Mouse (Mus musculus): ENCODE measurements at regions not wholly inside any gene's neighbourhood (a gene's known extent, or its start where the extent isn't known, plus 50 kb on each side); places are given as distances from the start of the nearest gene placed in this dataset.
A peak's percentile ranks its signal among the peaks of the same experiment; 100 is the strongest.

- Histone ChIP-seq H3K4me2 (ENCODE audit: insufficient read depth, low read depth, poor library complexity, severe bottlenecking) (no peak overlapping the region), H3K27ac (ENCODE audit: insufficient read depth, low read depth) (no peak overlapping the region), H3K9me3 (replicated peaks; ENCODE audit: low read length) (no peaks in the 10 kb centered on the region), H3K36me3 (replicated peaks in 1 of 2; ENCODE audit: control insufficient read depth in 1 of 2, insufficient read depth in 1 of 2, low read length in 1 of 2) (no peaks in the 10 kb centered on the region), H3K4me1 (ENCODE audit: control insufficient read depth in 1 of 2, insufficient read depth in 2 of 2) (peaks cover 10 to 13% of the 10 kb centered on the region in 2 experiments; a peak in 3 of 4 replicates), H3K9ac (ENCODE audit: insufficient read depth, low read depth) (no peak overlapping the region), H3K4me3 (replicated peaks in 1 of 3; ENCODE audit: low read depth in 2 of 3, low read length in 2 of 3, poor library complexity in 1 of 3) (no peak overlapping the region), H3K79me2 (replicated peaks; ENCODE audit: control insufficient read depth, extremely low read depth, insufficient read depth, poor library complexity, severe bottlenecking) (no peaks in the 10 kb centered on the region), H3K27me3 (replicated peaks) (no peaks in the 10 kb centered on the region)
- dilution Hi-C loops (cut with MboI; ENCODE audit: extremely low pct_ligation_motif_present, extremely low pct_unique_long_range_greater_than_20kb, low sequenced_read_pairs) (no loop called here), in situ Hi-C loops (cut with MboI; ENCODE audit: low pct_ligation_motif_present, low pct_unique_long_range_greater_than_20kb, low sequenced_read_pairs) (no loop called here)
- peak; percentile 71 for DNase-seq (ENCODE audit: extremely low read depth)
- TF ChIP-seq MEF2A (IDR thresholded peaks at IDR 0.05; ENCODE audit: borderline replicate concordance, low read depth, low read length), result peak; percentile 36; the same call in 1 of the 2 replicates
- no peak for TF ChIP-seq USF2 (conservative IDR thresholded peaks at IDR 0.05; ENCODE audit: low read depth, low read length)
- TF ChIP-seq EP300 (IDR thresholded peaks at IDR 0.05; ENCODE audit: low read length), result peak; percentile 78; the same call in 1 of the 2 replicates
- peak; percentile 70 for TF ChIP-seq IRF4 (IDR thresholded peaks at IDR 0.05; ENCODE audit: low read depth, low read length)
Measured at GRCm38 (mm10) chr10:96471523-96471922, 145.3 kb upstream of the Btg1 start.

GRCm38 (mm10) chr10:96479350-96479749, 137.5 kb upstream of the Btg1 start:
- Histone ChIP-seq H3K9ac (ENCODE audit: insufficient read depth, low read depth) (no peak overlapping the region), H3K79me2 (replicated peaks; ENCODE audit: control insufficient read depth, extremely low read depth, insufficient read depth, poor library complexity, severe bottlenecking) (no peaks in the 10 kb centered on the region), H3K4me1 (ENCODE audit: control insufficient read depth in 1 of 2, insufficient read depth in 2 of 2) (peaks cover 3 to 7% of the 10 kb centered on the region in 2 experiments; a peak in 1 of 4 replicates), H3K9me3 (replicated peaks; ENCODE audit: low read length) (no peaks in the 10 kb centered on the region), H3K27ac (ENCODE audit: insufficient read depth, low read depth) (no peak overlapping the region), H3K36me3 (replicated peaks in 1 of 2; ENCODE audit: control insufficient read depth in 1 of 2, insufficient read depth in 1 of 2, low read length in 1 of 2) (no peaks in the 10 kb centered on the region), H3K27me3 (replicated peaks) (no peaks in the 10 kb centered on the region), H3K4me2 (ENCODE audit: insufficient read depth, low read depth, poor library complexity, severe bottlenecking) (no peak overlapping the region), H3K4me3 (replicated peaks in 1 of 3; ENCODE audit: low read depth in 2 of 3, low read length in 2 of 3, poor library complexity in 1 of 3) (no peak overlapping the region)
- DNase-seq (ENCODE audit: extremely low read depth), result no peak
- dilution Hi-C loops (cut with MboI; ENCODE audit: extremely low pct_ligation_motif_present, extremely low pct_unique_long_range_greater_than_20kb, low sequenced_read_pairs), result no loop called here
- no peak for TF ChIP-seq SIN3A (IDR thresholded peaks at IDR 0.05; ENCODE audit: low read length)
- no peak for TF ChIP-seq JUN (IDR thresholded peaks at IDR 0.05; ENCODE audit: insufficient read depth, low read depth, low read length)
- TF ChIP-seq ZC3H11A (IDR thresholded peaks at IDR 0.05; ENCODE audit: low read depth, low read length), result no peak
- no peak for TF ChIP-seq MAZ (IDR thresholded peaks at IDR 0.05; ENCODE audit: low read depth, low read length)
- TF ChIP-seq KAT2A (IDR thresholded peaks at IDR 0.05; ENCODE audit: insufficient replicate concordance, low read length), result no peak
- no peak for TF ChIP-seq HCFC1 (IDR thresholded peaks at IDR 0.05; ENCODE audit: low read depth, low read length)
- no peak for TF ChIP-seq USF1 (IDR thresholded peaks at IDR 0.05; ENCODE audit: low read depth, low read length)
- TF ChIP-seq CHD2 (IDR thresholded peaks at IDR 0.05; ENCODE audit: low read length), result no peak
- TF ChIP-seq TCF12 (IDR thresholded peaks at IDR 0.05; ENCODE audit: low read depth, low read length), result no peak
- no peak for TF ChIP-seq ZNF384 (IDR thresholded peaks at IDR 0.05; ENCODE audit: low read depth, low read length)
- TF ChIP-seq NRF1 (IDR thresholded peaks at IDR 0.05; ENCODE audit: low read depth, low read length), result no peak
- no peak for TF ChIP-seq MAX (IDR thresholded peaks at IDR 0.05; ENCODE audit: low read length)
- TF ChIP-seq EP300 (IDR thresholded peaks at IDR 0.05; ENCODE audit: low read length), result no peak
- in situ Hi-C loops (cut with MboI; ENCODE audit: low pct_ligation_motif_present, low pct_unique_long_range_greater_than_20kb, low sequenced_read_pairs), result no loop called here

Data from CH12.LX (cell line).